Mouse (Mus musculus): ENCODE measurements around the gene Tmcc3. TPM values are rescaled to one million over a fixed set of nuclear protein-coding genes. Genes with fewer than 3 reads are reported as not detected.

The Tmcc3 gene
- 19.8 and 20.8 TPM in 2 replicates for polyA plus RNA-seq (2015; fragmentation: Nextera tagmentation; extraction: Ambion mirVana)

GRCm38 (mm10) chr10:94311511-94312006, at the start of gene Tmcc3:
Tmcc3 (plus strand) TSS chr10:94311949.
- DNase-seq (ENCODE audit: low spot score) (peak; percentile 35), ATAC-seq (ENCODE audit: low FRiP score, low TSS enrichment) (no peak)
- H3K4me2 ChIP-seq (replicated peaks; ENCODE audit: low read depth) = peak within 1 kb of the TSS; percentile 92

DNA sequence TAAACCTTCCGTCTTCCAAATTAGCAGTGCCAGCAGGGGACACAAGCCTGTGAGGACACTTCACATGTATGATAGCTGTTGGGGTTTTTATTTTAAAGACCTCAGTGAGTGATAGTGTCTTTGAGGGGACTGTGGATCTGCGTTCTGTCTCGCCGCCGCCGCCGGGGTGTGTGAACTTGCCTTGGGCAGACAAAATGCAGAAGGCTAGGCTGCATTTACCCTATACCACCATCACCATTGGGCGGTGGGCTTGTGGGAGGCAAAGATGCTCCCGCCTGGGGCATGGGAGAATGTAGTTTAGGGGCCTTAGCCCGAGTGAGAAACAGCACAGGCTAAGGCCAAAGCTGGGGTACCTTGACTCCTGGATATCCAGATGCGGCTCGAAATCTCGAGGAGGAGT, 49.1 kb upstream of the Tmcc3 start:
- no peaks in the 10 kb centered on the region for H3K4me1 ChIP-seq (replicated peaks; ENCODE audit: control insufficient read depth, insufficient read depth)
- WGBS = 93% methylated on average over 13 of the region's 13 CpGs
- H3K27ac ChIP-seq (replicated peaks) = no peak overlapping the region
- no peaks in the 10 kb centered on the region for H3K27me3 ChIP-seq (ENCODE audit: control insufficient read depth, insufficient read depth, low read length)
- DNase-seq (ENCODE audit: low spot score) = no peak
- no peaks in the 10 kb centered on the region for H3K9me3 ChIP-seq (ENCODE audit: control insufficient read depth, low read length)
- no peaks in the 10 kb centered on the region for H3K36me3 ChIP-seq (ENCODE audit: control insufficient read depth, insufficient read depth, low read length)
- H3K4me3 ChIP-seq (ENCODE audit: low read depth, low read length) = no peak overlapping the region
- H3K4me2 ChIP-seq (replicated peaks; ENCODE audit: low read depth) = no peak overlapping the region
- no peak for ATAC-seq (ENCODE audit: low FRiP score, low TSS enrichment)
- no peak overlapping the region for H3K9ac ChIP-seq (ENCODE audit: low read length)
- TF ChIP-seq CTCF (IDR thresholded peaks at IDR 0.05; ENCODE audit: low read depth) = no peak
- TF ChIP-seq EP300 (optimal IDR thresholded peaks at IDR 0.05) = no peak

More at GRCm38 (mm10) chr10:94311511-94312006, at the start of gene Tmcc3:
- no peaks in the 10 kb centered on the region for H3K27me3 ChIP-seq (ENCODE audit: control insufficient read depth, insufficient read depth, low read length)
- no peak within 1 kb of the TSS for H3K27ac ChIP-seq (replicated peaks)
- TF ChIP-seq EP300 (optimal IDR thresholded peaks at IDR 0.05) (no peak), CTCF (IDR thresholded peaks at IDR 0.05; ENCODE audit: low read depth) (peak; percentile 27; the same call in 1 of the 2 replicates)
- no peaks in the 10 kb centered on the region for H3K36me3 ChIP-seq (ENCODE audit: control insufficient read depth, insufficient read depth, low read length)
- peak within 1 kb of the TSS; percentile 53 for H3K9ac ChIP-seq (ENCODE audit: low read length)
- no peaks in the 10 kb centered on the region for H3K9me3 ChIP-seq (ENCODE audit: control insufficient read depth, low read length)
- peak within 1 kb of the TSS; percentile 51 for H3K4me3 ChIP-seq (ENCODE audit: low read depth, low read length)
- no peaks in the 10 kb centered on the region for H3K4me1 ChIP-seq (replicated peaks; ENCODE audit: control insufficient read depth, insufficient read depth)
- 2% methylated on average over 19 of the region's 19 CpGs for WGBS

- Histone ChIP-seq H3K27me3 (ENCODE audit: control insufficient read depth, insufficient read depth, low read length) (no peaks in the 10 kb centered on the region), H3K4me3 (ENCODE audit: low read depth, low read length) (no peak overlapping the region), H3K4me1 (replicated peaks; ENCODE audit: control insufficient read depth, insufficient read depth) (no peaks in the 10 kb centered on the region), H3K4me2 (replicated peaks; ENCODE audit: low read depth) (no peak overlapping the region), H3K27ac (replicated peaks) (no peak overlapping the region), H3K9ac (ENCODE audit: low read length) (no peak overlapping the region), H3K36me3 (ENCODE audit: control insufficient read depth, insufficient read depth, low read length) (no peaks in the 10 kb centered on the region), H3K9me3 (ENCODE audit: control insufficient read depth, low read length) (no peaks in the 10 kb centered on the region)
- WGBS = 78% methylated on average over 3 of the region's 3 CpGs
- no peak for ATAC-seq (ENCODE audit: low FRiP score, low TSS enrichment)
- no peak for TF ChIP-seq CTCF (IDR thresholded peaks at IDR 0.05; ENCODE audit: low read depth)
- TF ChIP-seq EP300 (optimal IDR thresholded peaks at IDR 0.05) = no peak
- DNase-seq (ENCODE audit: low spot score) = no peak
Measured at GRCm38 (mm10) chr10:94263211-94263610, 48.5 kb upstream of the Tmcc3 start.

- 69% methylated on average over 17 of the region's 17 CpGs for WGBS
- H3K27me3 ChIP-seq (ENCODE audit: control insufficient read depth, insufficient read depth, low read length) = no peaks in the 10 kb centered on the region
- no peaks in the 10 kb centered on the region for H3K36me3 ChIP-seq (ENCODE audit: control insufficient read depth, insufficient read depth, low read length)
- H3K9ac ChIP-seq (ENCODE audit: low read length) = no peak overlapping the region
- TF ChIP-seq EP300 (optimal IDR thresholded peaks at IDR 0.05) (no peak), CTCF (IDR thresholded peaks at IDR 0.05; ENCODE audit: low read depth) (no peak)
- no peak for ATAC-seq (ENCODE audit: low FRiP score, low TSS enrichment)
- DNase-seq (ENCODE audit: low spot score) = no peak
- no peak overlapping the region for H3K4me3 ChIP-seq (ENCODE audit: low read depth, low read length)
- no peak overlapping the region for H3K4me2 ChIP-seq (replicated peaks; ENCODE audit: low read depth)
- no peaks in the 10 kb centered on the region for H3K4me1 ChIP-seq (replicated peaks; ENCODE audit: control insufficient read depth, insufficient read depth)
- no peaks in the 10 kb centered on the region for H3K9me3 ChIP-seq (ENCODE audit: control insufficient read depth, low read length)
- no peak overlapping the region for H3K27ac ChIP-seq (replicated peaks)
Measured at GRCm38 (mm10) chr10:94265656-94266542, 45.9 kb upstream of the Tmcc3 start.

DNA sequence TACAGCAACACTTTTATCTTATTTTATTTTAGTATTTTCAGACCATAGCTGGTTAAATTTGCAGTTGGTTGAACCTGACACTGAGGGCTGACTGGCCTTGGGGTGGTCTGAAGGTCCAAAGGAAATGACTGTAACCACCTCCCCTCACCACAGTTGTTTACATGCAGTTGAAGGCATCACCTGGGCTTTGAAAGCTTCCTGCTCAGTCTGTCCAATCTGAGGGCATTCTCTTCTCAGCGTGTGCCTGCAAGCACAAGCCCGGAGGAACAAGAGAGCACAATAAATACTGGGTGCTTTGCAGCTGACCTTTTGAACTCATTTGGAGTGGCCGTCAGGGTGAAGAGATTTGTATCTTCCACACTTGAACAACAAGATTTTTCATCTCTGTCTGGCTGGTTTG, 36.4 kb upstream of the Tmcc3 start:
- H3K4me1 ChIP-seq (replicated peaks; ENCODE audit: control insufficient read depth, insufficient read depth) = no peaks in the 10 kb centered on the region
- DNase-seq (ENCODE audit: low spot score) (no peak), ATAC-seq (ENCODE audit: low FRiP score, low TSS enrichment) (no peak)
- no peaks in the 10 kb centered on the region for H3K36me3 ChIP-seq (ENCODE audit: control insufficient read depth, insufficient read depth, low read length)
- H3K4me2 ChIP-seq (replicated peaks; ENCODE audit: low read depth) = no peak overlapping the region
- no peaks in the 10 kb centered on the region for H3K9me3 ChIP-seq (ENCODE audit: control insufficient read depth, low read length)
- no peak overlapping the region for H3K4me3 ChIP-seq (ENCODE audit: low read depth, low read length)
- no peaks in the 10 kb centered on the region for H3K27me3 ChIP-seq (ENCODE audit: control insufficient read depth, insufficient read depth, low read length)
- 6% methylated on average over 3 of the region's 3 CpGs for WGBS
- H3K9ac ChIP-seq (ENCODE audit: low read length) = no peak overlapping the region
- TF ChIP-seq EP300 (optimal IDR thresholded peaks at IDR 0.05) = no peak
- TF ChIP-seq CTCF (IDR thresholded peaks at IDR 0.05; ENCODE audit: low read depth) = no peak
- no peak overlapping the region for H3K27ac ChIP-seq (replicated peaks)

DNA sequence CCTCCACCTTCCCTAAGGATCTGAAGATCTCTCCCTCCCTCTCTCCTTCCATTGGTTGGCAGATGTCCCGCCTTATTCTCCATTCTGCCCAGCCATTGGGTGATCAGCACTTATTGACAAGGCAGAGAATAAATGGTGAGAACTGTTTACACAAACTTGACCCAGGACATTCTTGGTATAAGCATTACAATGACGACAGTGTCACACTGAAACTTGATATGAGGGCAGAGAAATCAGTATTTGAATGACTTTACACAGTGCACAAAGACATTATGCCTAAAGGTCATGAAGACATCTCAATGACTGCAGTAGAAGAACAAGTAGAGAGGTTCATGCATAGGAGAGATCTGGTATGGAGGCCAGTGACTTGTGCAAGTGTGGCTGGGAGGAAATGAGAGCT, 35.2 kb upstream of the Tmcc3 start:
- ATAC-seq (ENCODE audit: low FRiP score, low TSS enrichment) (no peak), DNase-seq (ENCODE audit: low spot score) (no peak)
- H3K4me3 ChIP-seq (ENCODE audit: low read depth, low read length) = no peak overlapping the region
- no peak overlapping the region for H3K4me2 ChIP-seq (replicated peaks; ENCODE audit: low read depth)
- no peak overlapping the region for H3K9ac ChIP-seq (ENCODE audit: low read length)
- 46% methylated on average over 2 of the region's 2 CpGs for WGBS
- H3K9me3 ChIP-seq (ENCODE audit: control insufficient read depth, low read length) = no peaks in the 10 kb centered on the region
- no peaks in the 10 kb centered on the region for H3K4me1 ChIP-seq (replicated peaks; ENCODE audit: control insufficient read depth, insufficient read depth)
- TF ChIP-seq CTCF (IDR thresholded peaks at IDR 0.05; ENCODE audit: low read depth) (no peak), EP300 (optimal IDR thresholded peaks at IDR 0.05) (no peak)
- no peak overlapping the region for H3K27ac ChIP-seq (replicated peaks)
- H3K27me3 ChIP-seq (ENCODE audit: control insufficient read depth, insufficient read depth, low read length) = no peaks in the 10 kb centered on the region
- no peaks in the 10 kb centered on the region for H3K36me3 ChIP-seq (ENCODE audit: control insufficient read depth, insufficient read depth, low read length)

All from stomach, postnatal 0 days (tissue).